In the genomic region with DNA sequence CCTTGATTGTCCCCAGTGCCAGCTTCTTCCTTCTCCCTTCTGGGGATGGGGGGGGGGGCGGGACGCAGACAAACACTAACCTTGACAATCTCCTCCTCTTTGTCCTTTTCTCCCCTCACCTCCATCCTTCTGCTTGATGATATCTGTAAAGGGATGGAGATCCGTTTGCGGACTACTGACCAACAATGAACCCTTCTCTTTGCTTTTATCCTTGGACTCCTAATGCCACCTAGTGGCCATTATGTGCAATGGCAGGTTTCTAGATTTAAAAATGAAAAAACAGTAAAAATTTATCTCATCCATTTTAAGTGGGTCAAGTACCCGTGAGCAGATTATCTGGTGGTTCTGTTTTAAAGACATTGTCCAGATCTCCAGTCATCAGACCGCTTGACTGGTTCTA, we compare ENCODE assay signal across 9 mouse cellular contexts. TPM values are rescaled to one million over a fixed set of nuclear protein-coding genes. Genes with fewer than 3 reads are reported as not detected.
A peak's percentile ranks its signal among the peaks of the same experiment; 100 is the strongest.
DNase-seq lines count a peak whose midpoint lies in the region; ATAC-seq lines count a peak whose summit lies in the region.
"Had no signal": no experiment of that assay in that cellular context is flagged by ENCODE, and none has a peak within 500 bp of the region (broad histone marks: within the 10 kb centered on the region; RNA-seq: fewer than 3 reads in every experiment).

No protein-coding gene starts in this region.

- no peak overlapping the region for H3K27ac ChIP-seq in heart, embryonic 15.5 days
- H3K27ac ChIP-seq in midbrain, embryonic 14.5 days (replicated peaks; ENCODE audit: low read depth, low read length): no peak overlapping the region
- H3K27ac ChIP-seq: lung, embryonic 15.5 days had no signal

- intact Hi-C loops in heart, postnatal 14 days (cut with DNase I): loop anchor here (1.0 to 5.0 kb wide), 5 partner anchors 9 to 348 kb away; partner anchors contain the start of genes Akt2 and Ltbp4
- intact Hi-C loops in left cerebral cortex, postnatal 36 days (cut with DNase I): loop anchor here (1.0 to 5.0 kb wide), 3 partner anchors 34 to 95 kb away; partner anchors contain the start of gene Akt2

- peaks cover 17% of the 10 kb centered on the region for H3K4me1 ChIP-seq in heart, embryonic 15.5 days (replicated peaks)
- peaks cover 9% of the 10 kb centered on the region for H3K4me1 ChIP-seq in midbrain, embryonic 14.5 days (ENCODE audit: control insufficient read depth, insufficient read depth, low read length)

- H3K4me3 ChIP-seq in heart, embryonic 15.5 days: 0 out of 2 replicates have a peak overlapping the region, but pooled peaks have one; percentile 4
- H3K4me3 ChIP-seq in midbrain, embryonic 14.5 days (replicated peaks; ENCODE audit: low read depth, low read length): peak overlapping the region; percentile 21
- H3K4me3 ChIP-seq: lung, embryonic 15.5 days had no signal

- WGBS in heart, embryonic 15.5 days: 2% methylated on average over 6 of the region's 6 CpGs
- under 1% methylated on average over 6 of the region's 6 CpGs for WGBS in midbrain, embryonic 14.5 days

- no peaks in the 10 kb centered on the region for H3K36me3 ChIP-seq in heart, embryonic 15.5 days
- no peaks in the 10 kb centered on the region for H3K36me3 ChIP-seq in midbrain, embryonic 14.5 days (ENCODE audit: control insufficient read depth, insufficient read depth, low read length)
- H3K36me3 ChIP-seq: lung, embryonic 15.5 days had no signal

- no peak for DNase-seq in heart, postnatal 14 days
- peak; percentile 45 for DNase-seq in R1 (ENCODE audit: low read depth, low spot score)
- DNase-seq in midbrain, embryonic 14.5 days: peak; percentile 80
- no peak for DNase-seq in left cerebral cortex, postnatal 36 days (ENCODE audit: low spot score in 2 of 2)
- DNase-seq in right cerebral cortex, postnatal 14 days: no peak
- DNase-seq in layer of hippocampus, adult 9-10 months (ENCODE audit: low spot score): no peak

- peak overlapping the region; percentile 8; the same call in 1 of the 2 replicates for H3K4me2 ChIP-seq in heart, embryonic 15.5 days
- peak overlapping the region; percentile 44 for H3K4me2 ChIP-seq in midbrain, embryonic 14.5 days (ENCODE audit: low read length)
- H3K4me2 ChIP-seq: lung, embryonic 15.5 days had no signal

- no peak overlapping the region for H3K9ac ChIP-seq in heart, embryonic 15.5 days
- H3K9ac ChIP-seq in midbrain, embryonic 14.5 days (replicated peaks; ENCODE audit: low read length): peak overlapping the region; percentile 43; the same call in 1 of the 2 replicates
- H3K9ac ChIP-seq: lung, embryonic 15.5 days had no signal

- peaks cover 16% of the 10 kb centered on the region; the same call in 1 of the 2 replicates for H3K27me3 ChIP-seq in heart, embryonic 15.5 days
- no peaks in the 10 kb centered on the region for H3K27me3 ChIP-seq in midbrain, embryonic 14.5 days (ENCODE audit: control insufficient read depth, insufficient read depth, low read length)
- H3K27me3 ChIP-seq: lung, embryonic 15.5 days had no signal

- no peak for ATAC-seq in heart, embryonic 15.5 days (replicated peaks; ENCODE audit: insufficient number of reproducible peaks, insufficient read depth, low FRiP score, low read depth)
- ATAC-seq in granulocyte monocyte progenitor cell, adult 5-6 weeks (replicated peaks; ENCODE audit: poor library complexity, severe bottlenecking): 0 out of 2 replicates have a peak, but pooled peaks have one; percentile 15
- no peak for ATAC-seq in midbrain, embryonic 14.5 days (ENCODE audit: low FRiP score, low TSS enrichment)

- H3K9me3 ChIP-seq in heart, embryonic 15.5 days (replicated peaks): no peaks in the 10 kb centered on the region
- H3K9me3 ChIP-seq in midbrain, embryonic 14.5 days (ENCODE audit: control insufficient read depth, low read length): no peaks in the 10 kb centered on the region
- H3K9me3 ChIP-seq: lung, embryonic 15.5 days had no signal

RNA-seq across cellular contexts. Expression of gene Zfp607b, which starts 3.5 kb away (rescaled TPM):
- polyA plus RNA-seq in heart, embryonic 15.5 days (2015; fragmentation: Nextera tagmentation; extraction: Ambion mirVana): 2.0 and 2.9 TPM in 2 replicates
- total RNA-seq in heart, postnatal 14 days (2021): 1 to 10 TPM in 1 of 2 experiments, under 1 TPM in 1; 0.84 to 1.3 TPM
- 0.66 and 1.7 TPM in 2 replicates for total RNA-seq in granulocyte monocyte progenitor cell, adult 5-6 weeks (2014; fragmentation: Nextera tagmentation)
- 0.69 and 7.9 TPM in 2 replicates for total RNA-seq in granulocyte monocyte progenitor cell, adult 5-6 weeks (2017)
- polyA plus RNA-seq in midbrain, embryonic 14.5 days (2014; fragmentation: Nextera tagmentation; extraction: Ambion mirVana): 15.1 and 15.5 TPM in 2 replicates
- 10 to 100 TPM in 1 of 2 experiments, 1 to 10 TPM in 1; 8.1 to 10.7 TPM for total RNA-seq in left cerebral cortex, postnatal 36 days (2021)

RNA-seq across cellular contexts. Expression of gene Map3k10, which starts 11.3 kb away (rescaled TPM):
- 3.7 and 4.5 TPM in 2 replicates for polyA plus RNA-seq in heart, embryonic 15.5 days (2015; fragmentation: Nextera tagmentation; extraction: Ambion mirVana)
- 10 to 100 TPM; 17.0 to 22.4 TPM for total RNA-seq in heart, postnatal 14 days (2021)
- 3.2 and 3.5 TPM in 2 replicates for total RNA-seq in granulocyte monocyte progenitor cell, adult 5-6 weeks (2014; fragmentation: Nextera tagmentation)
- total RNA-seq in granulocyte monocyte progenitor cell, adult 5-6 weeks (2017): 4.9 and 5.0 TPM in 2 replicates
- 19.0 and 24.0 TPM in 2 replicates for polyA plus RNA-seq in midbrain, embryonic 14.5 days (2014; fragmentation: Nextera tagmentation; extraction: Ambion mirVana)
- 100 to 1,000 TPM; 213 to 246 TPM for total RNA-seq in left cerebral cortex, postnatal 36 days (2021)

RNA-seq across cellular contexts. Expression of gene Ttc9b, which starts 32.0 kb away (rescaled TPM):
- 0.58 TPM in 1 of 2 replicates, not detected in the other for polyA plus RNA-seq in heart, embryonic 15.5 days (2015; fragmentation: Nextera tagmentation; extraction: Ambion mirVana)
- total RNA-seq in heart, postnatal 14 days (2021): not detected
- total RNA-seq in granulocyte monocyte progenitor cell, adult 5-6 weeks (2014; fragmentation: Nextera tagmentation): not detected in 2 replicates
- not detected in 2 replicates for total RNA-seq in granulocyte monocyte progenitor cell, adult 5-6 weeks (2017)
- polyA plus RNA-seq in midbrain, embryonic 14.5 days (2014; fragmentation: Nextera tagmentation; extraction: Ambion mirVana): 71.3 and 104 TPM in 2 replicates
- 100 to 1,000 TPM; 113 to 155 TPM for total RNA-seq in left cerebral cortex, postnatal 36 days (2021)

RNA-seq across cellular contexts. Expression of gene Zfp60, which starts 45.5 kb away (rescaled TPM):
- polyA plus RNA-seq in heart, embryonic 15.5 days (2015; fragmentation: Nextera tagmentation; extraction: Ambion mirVana): 15.4 and 21.9 TPM in 2 replicates
- total RNA-seq in heart, postnatal 14 days (2021): 10 to 100 TPM in 1 of 2 experiments, 1 to 10 TPM in 1; 9.0 to 10.6 TPM
- total RNA-seq in granulocyte monocyte progenitor cell, adult 5-6 weeks (2014; fragmentation: Nextera tagmentation): 11.7 and 20.6 TPM in 2 replicates
- total RNA-seq in granulocyte monocyte progenitor cell, adult 5-6 weeks (2017): 7.0 and 8.9 TPM in 2 replicates
- polyA plus RNA-seq in midbrain, embryonic 14.5 days (2014; fragmentation: Nextera tagmentation; extraction: Ambion mirVana): 89.9 and 125 TPM in 2 replicates
- 10 to 100 TPM; 33.6 to 36.7 TPM for total RNA-seq in left cerebral cortex, postnatal 36 days (2021)

Comparison
In these comparisons a context has a peak if more than half of its experiments do, and no peak if none do; other contexts are left out.
1. DNase-seq: peak in R1 (single experiment) and midbrain, embryonic 14.5 days (single experiment); none in heart, postnatal 14 days (0 of 2), left cerebral cortex, postnatal 36 days (0 of 2), right cerebral cortex, postnatal 14 days (single experiment) and layer of hippocampus, adult 9-10 months (single experiment).
2. RNA of gene Map3k10, which starts 11.3 kb away (total RNA-seq): 213 to 246 TPM in left cerebral cortex, postnatal 36 days; 17.0 to 22.4 TPM in heart, postnatal 14 days and 3.2 to 5.0 TPM in granulocyte monocyte progenitor cell, adult 5-6 weeks; every median in the first group is over 4 times any median in the second.
3. RNA of gene Ttc9b, which starts 32.0 kb away (total RNA-seq): 113 to 155 TPM in left cerebral cortex, postnatal 36 days; not detected in heart, postnatal 14 days and not detected in granulocyte monocyte progenitor cell, adult 5-6 weeks; every median in the first group is over 100 times any median in the second.